Mouse (Mus musculus) urinary bladder, postnatal 14 days (tissue): ENCODE results near the gene Mgst2.

ENCODE experiments used
- DNase-seq: peaks from one replicate; pipeline ENCODE4 v3.0.0; 2021; ENCODE audit warnings: low spot score

Gene Mgst2

GRCm38 (mm10) chr3:51660060-51660459 lies at the start of gene Mgst2:
Mgst2 (plus strand) TSS chr3:51660360.
- no peak for DNase-seq

GRCm38 (mm10) chr3:51611972-51612371 lies 48.2 kb upstream of the Mgst2 start:
- DNase-seq, result peak; percentile 74

GRCm38 (mm10) chr3:51612398-51613356 lies 47.5 kb upstream of the Mgst2 start:
- no peak for DNase-seq

DNA sequence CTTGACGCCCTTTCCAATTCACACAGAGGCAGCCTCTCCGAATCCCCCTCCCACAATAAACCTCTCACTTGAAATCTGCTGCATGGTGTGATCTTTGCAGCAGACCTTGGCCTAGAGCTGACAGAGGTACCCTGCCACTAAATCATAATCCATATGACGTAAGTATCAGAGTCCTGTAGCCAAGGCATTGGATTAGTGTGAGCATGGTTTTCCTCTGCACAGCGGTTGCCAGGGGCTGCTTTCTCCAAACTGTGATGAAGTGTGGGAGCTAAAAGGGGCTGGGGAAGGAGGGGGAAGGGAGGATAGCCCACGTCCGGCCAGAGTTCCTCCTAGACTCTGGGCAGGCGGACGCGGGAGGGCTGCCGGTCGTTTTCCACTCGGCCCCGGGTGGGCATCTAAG lies 45.9 kb upstream of the Mgst2 start:
- no peak for DNase-seq

- DNase-seq, result no peak
These were observed 36.2 kb upstream of the Mgst2 start for GRCm38 (mm10) chr3:51623956-51624355.

- DNase-seq, result no peak
These were observed 32.4 kb upstream of the Mgst2 start for GRCm38 (mm10) chr3:51627741-51628140.

GRCm38 (mm10) chr3:51628977-51629376 lies 31.2 kb upstream of the Mgst2 start:
- no peak for DNase-seq

DNA sequence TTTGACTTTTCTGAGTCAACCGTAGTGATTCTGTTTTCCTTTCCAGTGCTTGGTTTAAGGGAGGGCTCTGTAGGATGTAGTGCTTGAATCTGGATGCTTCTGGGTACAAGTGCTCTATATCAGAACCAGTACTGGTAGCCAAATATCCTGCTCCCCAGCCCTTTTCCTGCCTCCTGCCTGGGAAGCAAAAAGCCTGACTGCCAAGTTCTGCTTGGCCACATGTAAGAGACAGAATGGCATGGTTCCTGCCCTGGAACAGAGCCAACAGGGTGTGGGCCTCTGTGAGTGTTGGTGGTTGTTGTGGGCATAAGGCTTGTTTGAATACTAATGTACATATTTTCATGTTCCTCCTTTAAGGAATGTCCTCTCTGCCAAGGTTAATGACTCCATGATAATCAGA lies 29.4 kb upstream of the Mgst2 start:
- DNase-seq, result no peak

- no peak for DNase-seq
These were observed 28.2 kb upstream of the Mgst2 start for GRCm38 (mm10) chr3:51631971-51632370.

DNA sequence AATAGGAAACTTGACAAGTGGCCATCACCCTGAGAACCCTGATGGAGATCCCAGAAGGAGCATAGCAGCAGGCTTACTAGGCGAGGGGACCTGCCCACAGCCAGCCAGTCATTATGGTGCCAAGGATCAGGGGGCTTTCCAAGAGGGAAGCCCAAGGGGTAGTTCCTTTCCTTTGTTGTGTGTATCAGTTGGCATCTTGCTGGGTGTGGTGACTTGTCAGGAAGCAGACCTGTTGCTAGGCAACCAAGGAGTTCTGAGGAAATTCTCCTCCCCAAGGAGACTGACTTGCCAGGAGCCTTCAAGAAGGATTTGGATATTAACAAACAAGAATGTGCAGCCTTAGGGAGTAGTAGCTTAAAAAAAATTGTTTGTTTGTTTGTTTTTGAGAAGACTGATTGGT lies 25.7 kb upstream of the Mgst2 start:
- no peak for DNase-seq

DNA sequence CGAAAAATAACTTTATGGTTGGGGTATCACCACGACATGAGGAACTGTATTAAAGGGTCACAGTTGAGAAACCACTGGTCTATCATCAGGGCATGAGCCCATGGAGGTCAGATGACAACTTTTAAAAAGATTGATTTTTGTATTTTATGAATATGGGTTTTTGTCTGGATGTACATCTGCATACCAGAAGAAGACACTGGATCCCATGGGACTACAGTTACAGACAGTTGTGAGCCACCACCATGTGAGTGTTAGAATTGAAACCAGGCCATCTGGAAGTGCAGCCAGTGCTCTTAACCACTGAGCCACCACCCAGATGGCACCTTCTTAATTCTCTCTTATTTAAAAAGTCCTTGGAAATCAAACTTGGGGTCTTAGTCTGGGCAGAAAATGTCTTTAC lies 24.2 kb upstream of the Mgst2 start:
- no peak for DNase-seq

DNA sequence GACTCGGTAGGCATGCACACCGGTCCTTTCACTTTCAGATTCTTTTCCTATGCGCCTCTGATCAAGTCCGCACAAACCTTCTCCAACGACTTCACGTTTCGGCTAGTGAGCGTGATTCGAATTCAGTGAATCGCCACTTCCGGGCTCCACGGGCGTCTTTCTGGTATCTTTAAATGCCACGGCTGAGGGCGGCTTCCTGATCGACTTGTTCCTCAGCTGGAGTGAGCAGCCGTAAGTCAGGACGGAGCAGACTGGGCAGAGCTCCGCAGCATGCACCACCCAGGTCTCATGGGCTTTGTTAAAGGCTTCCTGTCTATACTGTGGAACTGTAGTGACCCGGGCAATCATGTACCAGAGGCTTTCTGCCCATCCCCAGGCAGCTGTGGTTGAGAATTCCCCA lies 23.5 kb upstream of the Mgst2 start:
- no peak for DNase-seq

- DNase-seq, result no peak
These were observed 22.8 kb upstream of the Mgst2 start for GRCm38 (mm10) chr3:51637326-51637725.

DNA sequence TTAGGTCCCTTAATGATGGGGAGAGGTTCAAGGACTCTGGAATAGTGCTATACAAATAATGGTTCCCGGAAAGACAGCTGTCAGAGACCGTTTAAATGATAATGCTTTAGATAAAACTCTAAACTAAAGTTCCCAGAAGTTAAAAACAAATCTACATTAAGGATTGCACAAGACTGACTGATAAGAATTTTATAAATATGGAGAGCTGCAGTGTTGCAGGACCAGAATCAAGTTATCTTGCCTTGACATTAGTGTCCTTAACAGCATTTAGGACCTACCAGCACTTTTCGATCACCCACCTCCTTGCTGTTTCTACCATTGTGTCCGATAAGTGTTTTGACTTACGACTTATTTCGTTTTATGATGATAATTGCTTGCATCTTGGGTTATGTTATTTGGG lies 21.9 kb upstream of the Mgst2 start:
- DNase-seq, result no peak

DNA sequence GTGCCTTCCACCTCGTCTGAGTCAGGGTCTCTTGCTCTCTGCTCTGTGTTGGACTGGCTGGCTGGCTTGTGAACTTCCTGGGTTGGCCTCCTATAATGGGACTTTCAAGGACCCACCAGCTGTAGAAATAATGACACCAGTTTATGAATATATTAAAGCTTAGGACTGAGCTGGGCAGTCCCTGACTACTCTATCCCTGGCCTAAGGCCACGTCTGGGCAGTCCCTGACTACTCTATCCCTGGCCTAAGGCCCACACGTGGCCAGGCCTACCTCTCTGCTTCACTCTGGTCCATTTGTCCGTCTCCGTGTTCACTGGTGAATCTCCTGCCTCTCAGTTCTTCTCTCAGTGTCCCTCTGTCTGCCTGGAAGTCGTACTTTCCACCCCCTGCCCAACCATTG lies 14.7 kb upstream of the Mgst2 start:
- no peak for DNase-seq

DNA sequence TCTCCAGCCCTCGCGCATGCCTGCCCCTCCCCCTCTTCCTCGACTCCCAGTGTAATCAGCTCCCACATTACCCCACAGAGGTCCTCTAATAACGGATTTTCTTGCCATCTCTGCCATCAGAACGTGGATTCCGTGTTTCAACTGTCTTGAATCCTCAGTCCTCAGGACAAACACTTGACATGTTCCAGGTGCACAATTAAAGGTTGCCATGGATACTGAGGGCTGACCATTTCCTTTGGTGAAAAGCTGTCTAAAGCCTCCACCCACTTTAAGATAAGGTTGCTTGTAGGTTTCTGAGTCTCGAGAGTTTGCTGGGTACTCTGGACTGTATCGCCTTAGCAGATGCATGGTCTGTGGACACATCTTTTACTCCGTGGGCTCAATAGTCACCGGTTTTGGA lies 13.9 kb upstream of the Mgst2 start:
- no peak for DNase-seq

GRCm38 (mm10) chr3:51647356-51647755 lies 12.8 kb upstream of the Mgst2 start:
- DNase-seq, result no peak

- DNase-seq, result peak; percentile 81
These were observed 12.0 kb upstream of the Mgst2 start for GRCm38 (mm10) chr3:51648037-51648664.

- no peak for DNase-seq
These were observed 10.7 kb upstream of the Mgst2 start for GRCm38 (mm10) chr3:51649426-51649825.

GRCm38 (mm10) chr3:51649986-51650385 lies 10.2 kb upstream of the Mgst2 start:
- no peak for DNase-seq

DNA sequence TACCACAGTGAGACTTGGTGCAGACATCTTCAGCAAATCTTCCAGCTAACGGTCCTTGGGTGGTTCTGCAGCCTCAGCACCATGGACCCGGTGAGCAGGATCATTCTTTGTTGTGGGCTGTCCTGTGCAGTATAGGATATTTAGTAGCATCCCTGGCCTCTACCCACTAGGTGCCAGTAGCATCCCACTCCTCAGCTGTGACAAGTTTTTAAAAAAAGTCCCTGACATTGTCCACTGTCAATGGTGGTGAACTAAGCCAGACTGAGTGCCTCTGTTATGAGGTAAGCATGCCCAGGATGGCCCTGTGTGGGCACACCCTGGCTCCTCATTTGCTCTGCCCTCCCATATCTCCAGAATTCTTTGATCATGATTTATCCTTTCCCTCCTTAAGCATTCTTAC lies 9.0 kb upstream of the Mgst2 start:
- no peak for DNase-seq

GRCm38 (mm10) chr3:51652292-51652691 lies 7.9 kb upstream of the Mgst2 start:
- DNase-seq, result peak; percentile 89

DNA sequence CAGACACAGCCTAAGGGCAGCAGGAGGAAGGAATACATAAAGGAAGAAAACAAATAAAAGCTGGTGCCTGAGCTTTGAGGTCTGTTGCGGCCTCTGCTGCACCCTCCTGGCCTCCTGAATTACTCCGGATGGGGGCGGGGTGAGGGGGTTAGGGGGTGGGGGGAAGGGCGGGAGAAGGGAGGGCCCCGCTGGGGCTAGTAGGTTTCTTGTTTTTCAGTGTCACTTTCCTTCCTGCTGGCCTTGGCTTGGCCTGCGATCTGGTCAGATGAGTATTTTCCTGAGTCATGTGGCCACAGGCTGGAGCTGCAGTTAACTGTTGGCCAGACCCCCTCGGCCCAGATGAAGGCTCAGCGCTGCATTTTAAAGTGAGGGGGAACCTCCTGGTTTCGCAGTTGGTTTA lies 7.5 kb upstream of the Mgst2 start:
- peak; percentile 53 for DNase-seq
